Mouse (Mus musculus) adrenal gland, adult 10 weeks (tissue): ENCODE measurements around the gene Dhrs3. TPM values are rescaled to one million over a fixed set of nuclear protein-coding genes. Genes with fewer than 3 reads are reported as not detected.

Experiments used
- polyA plus RNA-seq: library from polyadenylated mRNA; stranded (reverse); fragments of 350-450 nt; fragmentation: Illumina TruSeq; extraction: RNeasy Lipid Tissue Mini Kit (QIAGEN cat#74804); gene quantifications from one replicate; pipeline ENCODE4 v1.2.3, GENCODE M21; 2014; ENCODE audit warnings: low read depth, low replicate concordance

Dhrs3 gene
- polyA plus RNA-seq, result 34.6 TPM

GRCm38 (mm10) chr4:144892133-144892936 lies at the start of gene Dhrs3:
Gene Dhrs3, plus strand, starts transcription at chr4:144892827.

Other genes with a start within 250 kb of the Dhrs3 start
- gene Gm436, start 206.5 kb upstream of the Dhrs3 start, polyA plus RNA-seq, result not detected
- not detected for gene Gm13178, start 171.4 kb upstream of the Dhrs3 start, polyA plus RNA-seq
- not detected for gene Gm438, start 106.2 kb upstream of the Dhrs3 start, polyA plus RNA-seq